Mouse (Mus musculus) monocyte, adult 2 months (primary cell): Measurements from ENCODE around the gene S100a13.

Experiments
- DNase-seq, 2 experiments: peaks; one replicate each; pipeline ENCODE4 v3.0.0; 2022; ENCODE audit warnings: low spot score in 2 of 2, low read depth in 1 of 2

S100a13 gene

DNA sequence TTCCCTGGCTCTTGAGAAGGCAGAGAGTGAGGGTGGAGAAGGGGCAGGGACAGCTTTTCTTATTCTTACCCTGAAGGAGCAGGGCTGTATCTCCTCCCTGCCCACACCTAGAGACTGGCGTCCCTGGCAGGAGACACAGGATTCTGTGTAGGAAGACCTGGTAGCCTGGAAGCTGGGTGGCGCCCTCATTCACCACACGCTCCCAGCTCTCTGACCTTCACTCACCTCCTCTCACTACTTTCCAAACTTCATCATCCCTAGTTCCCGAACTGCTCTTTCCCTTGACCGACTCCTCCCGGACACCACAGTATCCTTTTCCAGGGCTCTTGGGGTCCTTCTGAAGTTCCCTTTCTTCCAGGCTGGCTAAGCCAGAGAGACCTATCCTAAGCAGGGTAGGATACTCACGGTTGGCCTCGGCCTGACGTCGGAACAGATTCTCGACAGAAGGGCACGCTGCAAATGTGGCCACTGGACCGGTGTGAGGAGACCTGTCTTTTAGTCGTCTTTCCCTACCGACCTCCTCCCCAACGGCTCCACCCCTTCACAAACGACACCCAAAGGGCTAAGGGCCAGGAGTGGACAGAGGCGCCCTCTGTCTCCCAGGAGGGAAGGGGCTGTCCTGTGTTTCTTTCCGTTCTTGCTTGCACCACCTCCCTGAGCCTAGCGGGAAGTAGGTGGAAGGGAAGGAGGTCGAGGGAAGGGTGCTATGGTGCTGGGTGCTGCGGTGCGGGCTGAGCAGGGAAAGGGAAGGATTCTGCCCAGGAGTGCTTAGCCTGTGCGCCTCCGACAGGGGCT is at the start of gene S100a13, which contains the start of gene S100a1:
Gene S100a13 (plus strand): TSS at position 640 of the 795 bp plus-strand sequence.
Gene S100a1 (minus strand): TSS at position 597 of the 795 bp plus-strand sequence.
- DNase-seq, result peak in 1 of 2 experiments; percentile 35

DNA sequence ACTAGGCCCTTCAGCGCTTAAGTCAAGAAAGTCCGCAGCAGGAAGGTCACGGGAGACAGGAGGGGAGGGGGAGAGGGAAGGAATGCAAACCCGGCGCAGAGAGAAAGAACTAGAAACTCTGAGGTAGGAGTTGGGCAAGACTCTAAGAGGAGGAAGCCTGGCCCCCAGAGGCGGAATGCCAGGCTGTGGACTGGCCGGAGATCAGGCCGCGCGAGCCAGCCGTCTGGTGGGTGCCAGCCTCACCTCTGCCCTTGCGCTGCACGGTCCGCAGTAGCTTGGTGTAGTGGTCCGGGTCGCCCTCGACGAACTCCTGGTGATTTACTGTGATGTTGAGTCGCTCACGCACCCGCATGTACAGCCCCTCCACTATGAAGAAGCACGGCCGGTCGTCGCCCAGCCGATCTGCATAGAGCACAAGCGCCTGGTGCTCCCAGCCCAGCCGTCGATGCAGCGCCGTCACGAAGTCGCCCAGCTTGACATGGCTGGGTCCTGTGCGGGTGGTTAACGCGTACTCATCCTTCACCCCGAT is 49.6 kb upstream of the S100a13 start:
- DNase-seq, result no peak

GRCm38 (mm10) chr3:90465081-90465685 is 49.1 kb upstream of the S100a13 start:
- peak in 1 of 2 experiments; percentile 9 for DNase-seq

DNA sequence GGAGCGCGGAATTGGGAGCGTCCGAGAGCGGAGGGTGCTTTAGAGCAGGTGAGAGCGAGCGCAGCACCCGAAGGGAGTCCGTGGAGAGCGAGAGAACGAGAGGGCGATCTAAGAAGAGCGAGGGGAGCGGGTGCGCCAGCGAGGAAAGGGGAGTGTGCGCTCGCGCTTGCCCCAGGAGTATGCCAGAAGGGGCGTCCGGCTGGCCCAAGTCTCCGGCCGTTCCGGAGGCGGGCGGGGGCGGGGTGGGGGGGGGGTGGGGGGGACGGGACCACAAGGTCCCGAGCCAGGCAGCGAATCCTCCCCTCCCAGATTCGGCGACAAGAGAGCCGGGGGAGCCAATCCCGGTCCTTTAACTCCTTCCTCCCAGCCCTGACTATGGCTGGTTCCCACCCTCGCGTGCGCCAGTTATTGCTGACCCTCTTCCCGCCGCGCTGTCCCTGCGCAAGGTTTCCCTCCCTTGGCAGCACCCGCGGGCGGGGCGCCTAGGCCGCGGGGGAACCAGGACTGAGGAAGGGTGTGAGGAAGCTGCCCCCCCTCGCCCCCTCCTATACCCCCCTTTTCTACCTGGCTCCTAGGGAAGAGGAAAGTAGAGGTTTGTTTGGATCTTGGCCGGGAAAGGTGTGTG is 48.4 kb upstream of the S100a13 start, which contains the start of gene Npr1:
Gene Npr1 (minus strand): TSS at position 181 of the 625 bp plus-strand sequence.
- DNase-seq, result no peak

- DNase-seq, result peak in 1 of 2 experiments; percentile 9
These were observed 47.9 kb upstream of the S100a13 start for GRCm38 (mm10) chr3:90466311-90466766.

GRCm38 (mm10) chr3:90467618-90468300 is 46.5 kb upstream of the S100a13 start:
- DNase-seq, result no peak

DNA sequence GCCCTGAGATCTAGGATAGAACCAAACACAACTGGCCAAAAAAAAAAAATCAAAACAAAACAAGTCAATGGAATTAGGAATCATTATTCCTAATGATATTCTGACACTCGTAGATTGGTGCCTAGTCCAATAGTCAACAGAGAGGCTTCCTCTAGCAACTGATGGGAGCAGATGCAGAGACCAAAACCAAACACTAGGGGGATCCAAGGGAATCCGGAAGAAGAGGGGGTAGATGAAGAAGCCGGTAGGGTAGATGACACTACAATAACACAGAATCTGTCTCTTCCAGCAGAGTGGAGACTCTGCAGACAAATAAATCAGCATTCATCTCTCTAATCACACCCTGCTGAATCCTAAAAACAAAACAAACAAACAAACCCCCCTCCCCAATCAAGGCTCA is 42.0 kb upstream of the S100a13 start:
- DNase-seq, result peak; percentile 30 to 37

- DNase-seq, result no peak
These were observed 38.9 kb upstream of the S100a13 start for GRCm38 (mm10) chr3:90475151-90475830.

- peak; percentile 87 to 93 for DNase-seq
These were observed 38.2 kb upstream of the S100a13 start, which contains the start of gene Ilf2 for GRCm38 (mm10) chr3:90475831-90476611. Gene Ilf2 (plus strand): TSS chr3:90476126.

DNA sequence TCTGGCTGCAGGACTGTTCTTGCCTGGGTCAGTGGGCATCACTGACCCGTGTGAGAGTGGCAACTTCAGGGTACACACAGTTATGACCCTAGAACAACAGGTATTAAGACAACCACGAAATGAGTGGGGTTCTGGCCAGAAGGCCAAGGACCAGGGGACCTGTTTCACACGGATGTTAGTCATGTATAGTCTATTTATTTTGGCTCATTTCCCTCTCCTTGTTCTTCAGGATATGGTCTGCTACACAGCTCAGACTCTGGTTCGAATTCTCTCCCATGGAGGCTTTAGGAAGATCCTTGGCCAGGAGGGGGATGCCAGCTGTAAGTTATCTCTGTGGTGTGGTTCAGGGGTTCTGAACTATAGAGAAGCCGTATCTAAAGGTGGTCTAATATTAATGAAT is 27.2 kb upstream of the S100a13 start:
- no peak for DNase-seq

DNA sequence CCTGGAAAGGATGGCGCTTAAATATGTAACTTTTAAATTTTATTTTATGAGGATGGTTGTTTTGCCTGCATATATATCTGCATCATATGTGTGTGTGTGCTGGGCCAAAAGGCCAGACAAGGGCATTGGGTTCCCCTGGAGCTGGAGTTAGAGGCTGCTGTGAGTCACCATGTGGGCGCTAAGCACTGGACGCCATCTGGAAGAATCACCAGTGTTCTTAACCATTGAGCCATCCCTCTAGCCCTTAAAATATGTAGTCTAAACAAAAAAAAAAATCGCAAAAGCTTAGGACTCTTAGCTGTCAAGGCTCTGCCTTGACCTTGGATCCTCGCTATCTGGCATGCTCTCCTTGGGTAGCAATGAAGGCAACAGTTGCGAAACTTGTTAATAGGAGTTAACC is 25.7 kb upstream of the S100a13 start:
- DNase-seq, result no peak

DNA sequence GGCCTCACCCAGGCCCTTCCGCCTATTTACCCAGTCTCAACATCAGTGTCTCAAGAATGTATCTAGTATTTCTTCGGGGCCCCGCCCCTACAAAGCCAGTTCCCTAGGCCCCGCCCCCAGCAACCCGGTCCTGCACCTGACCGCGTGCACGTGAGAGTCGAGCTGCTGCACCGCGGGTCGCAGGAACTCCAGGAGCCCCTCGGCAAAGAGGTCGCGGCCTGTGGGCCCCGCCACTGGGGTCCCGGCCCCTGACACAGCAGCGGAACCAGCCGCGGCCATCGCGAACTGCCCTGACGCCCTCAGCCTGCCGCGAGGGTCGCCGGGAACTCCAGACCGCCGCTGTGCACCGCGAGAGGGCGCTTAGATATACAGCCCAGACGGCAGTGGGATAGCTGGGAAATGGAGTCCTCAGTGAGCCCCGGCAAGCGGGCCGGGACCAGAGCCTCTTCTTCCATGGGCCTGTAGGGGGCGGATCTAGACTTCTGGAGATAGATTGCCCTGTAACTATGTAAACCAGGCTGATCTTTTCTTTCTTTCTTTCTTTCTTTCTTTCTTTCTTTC is 23.5 kb upstream of the S100a13 start, which contains the start of gene Snapin:
Gene Snapin (minus strand): TSS at position 338 of the 561 bp plus-strand sequence.
- DNase-seq, result peak; percentile 91 to 95

GRCm38 (mm10) chr3:90491350-90491749 is 22.9 kb upstream of the S100a13 start:
- DNase-seq, result peak in 1 of 2 experiments; percentile 24

- DNase-seq, result no peak
These were observed 20.2 kb upstream of the S100a13 start for GRCm38 (mm10) chr3:90493831-90494540.

- no peak for DNase-seq
These were observed 18.2 kb upstream of the S100a13 start for GRCm38 (mm10) chr3:90495850-90496525.

GRCm38 (mm10) chr3:90497597-90497996 is 16.6 kb upstream of the S100a13 start:
- no peak for DNase-seq

DNA sequence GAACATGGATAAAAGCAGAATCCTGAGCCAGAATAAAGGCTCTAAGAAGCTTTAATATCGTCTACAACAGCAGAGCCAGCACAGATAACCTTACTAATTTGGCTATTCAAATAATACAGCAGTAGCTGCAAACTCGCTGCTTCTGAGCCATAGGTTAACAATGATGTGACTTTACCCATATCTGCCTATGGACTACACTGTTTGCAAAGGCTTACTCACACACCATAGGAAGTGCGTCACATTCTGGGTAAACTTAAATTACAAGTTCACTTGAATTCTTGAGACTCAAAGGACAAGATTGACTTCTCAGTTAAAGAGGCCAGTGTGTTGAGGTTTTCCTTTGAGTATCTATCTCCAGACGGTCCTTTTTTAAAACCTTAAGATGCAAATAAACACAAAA is 10.8 kb upstream of the S100a13 start:
- no peak for DNase-seq

DNA sequence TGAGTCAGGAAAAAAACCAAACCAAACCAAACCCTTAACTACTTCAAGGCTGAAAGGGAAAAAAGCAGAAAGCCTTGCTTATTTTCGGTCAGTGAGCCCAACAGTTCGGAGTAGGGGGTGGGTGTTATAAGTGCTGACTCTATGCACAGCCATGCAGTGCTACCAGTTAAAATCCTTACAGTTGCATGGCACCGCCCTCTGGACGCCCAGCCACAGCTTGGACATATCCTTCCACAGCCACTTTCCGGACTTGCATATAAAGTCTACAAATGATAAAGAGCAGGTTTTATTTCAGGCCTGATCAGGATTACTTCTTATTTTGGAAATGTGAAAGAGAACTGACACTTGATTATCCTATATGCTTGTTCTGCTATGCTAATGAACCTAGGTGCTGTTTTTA is 9.0 kb upstream of the S100a13 start:
- DNase-seq, result no peak
